Mouse (Mus musculus) thymus, adult 2 months (tissue): ENCODE data around the gene Colgalt1. TPM values are rescaled to one million over a fixed set of nuclear protein-coding genes. Genes with fewer than 3 reads are reported as not detected.
A peak's percentile ranks its signal among the peaks of the same experiment; 100 is the strongest.

Experiments used
- DNase-seq: peaks from one replicate; pipeline ENCODE4 v3.0.0; 2021
- H3K27ac ChIP-seq: fragments of 200-500 bp; 2 replicates; pipeline ENCODE4 v1.5.1; 2012; ENCODE audit warnings: low read length, control low read depth; ENCODE audit not compliant: control insufficient read depth, insufficient read depth
- H3K27me3 ChIP-seq: fragments of 200-500 bp; 2 replicates; pipeline ENCODE4 v1.6.1; 2012; ENCODE audit warnings: mild to moderate bottlenecking, low read length, moderate library complexity, mixed read lengths; ENCODE audit not compliant: control insufficient read depth, insufficient read depth
- H3K36me3 ChIP-seq: fragments of 200-500 bp; 2 replicates; pipeline ENCODE4 v1.6.1; 2012; ENCODE audit warnings: mild to moderate bottlenecking, low read length, moderate library complexity; ENCODE audit not compliant: control insufficient read depth, insufficient read depth
- H3K4me1 ChIP-seq: fragments of 200-500 bp; replicated peaks from 2 replicates; pipeline ENCODE4 v1.6.1; 2012; ENCODE audit warnings: low read length; ENCODE audit not compliant: control insufficient read depth, insufficient read depth
- H3K4me3 ChIP-seq: fragments of 200-500 bp; 2 replicates; pipeline ENCODE4 v1.5.1; 2012; ENCODE audit warnings: mild to moderate bottlenecking, low read length, control low read depth, moderate library complexity; ENCODE audit not compliant: control insufficient read depth, insufficient read depth
- CTCF ChIP-seq: fragments of 200-500 bp; IDR thresholded peaks from 2 replicates; pipeline ENCODE4 v1.5.1; 2012; ENCODE audit warnings: mild to moderate bottlenecking, control low read depth, low read length, moderate library complexity, borderline replicate concordance; ENCODE audit not compliant: control insufficient read depth, poor library complexity, insufficient read depth; ENCODE audit errors: extremely low read depth
- POLR2A ChIP-seq: fragments of 200-500 bp; IDR thresholded peaks from 2 replicates; pipeline ENCODE4 v1.6.1; 2012; ENCODE audit warnings: mild to moderate bottlenecking, low read length, control low read depth, moderate library complexity; ENCODE audit not compliant: control insufficient read depth, poor library complexity, insufficient read depth; ENCODE audit errors: extremely low read depth
- WGBS: fragments of 180-500 bp; shearing (Covaris S2); methylation state at CpG from one replicate; pipeline ENCODE4 v1.1.7; 2018; 5-methylcytosine and 5-hydroxymethylcytosine counted together
- polyA plus RNA-seq: library from polyadenylated mRNA; depleted of rRNA; stranded (reverse); fragments of >200 nt; gene quantifications from 2 replicates; pipeline ENCODE4 v1.2.3, GENCODE M21; 2012

Colgalt1 gene
- polyA plus RNA-seq, 1 experiment, result 134 TPM

- Histone ChIP-seq H3K4me1 (peaks cover 52% of the 10 kb centered on the region), H3K27me3 (no peaks in the 10 kb centered on the region), H3K27ac (peak overlapping the region; percentile 94), H3K4me3 (peak overlapping the region; percentile 76), H3K36me3 (no peaks in the 10 kb centered on the region)
- DNase-seq, result no peak
- TF ChIP-seq POLR2A (no peak), CTCF (no peak)
- 3% methylated on average over 5 of the region's 5 CpGs for WGBS
Measured at GRCm38 (mm10) chr8:71591017-71591416, 19.8 kb upstream of the Colgalt1 start.

DNA sequence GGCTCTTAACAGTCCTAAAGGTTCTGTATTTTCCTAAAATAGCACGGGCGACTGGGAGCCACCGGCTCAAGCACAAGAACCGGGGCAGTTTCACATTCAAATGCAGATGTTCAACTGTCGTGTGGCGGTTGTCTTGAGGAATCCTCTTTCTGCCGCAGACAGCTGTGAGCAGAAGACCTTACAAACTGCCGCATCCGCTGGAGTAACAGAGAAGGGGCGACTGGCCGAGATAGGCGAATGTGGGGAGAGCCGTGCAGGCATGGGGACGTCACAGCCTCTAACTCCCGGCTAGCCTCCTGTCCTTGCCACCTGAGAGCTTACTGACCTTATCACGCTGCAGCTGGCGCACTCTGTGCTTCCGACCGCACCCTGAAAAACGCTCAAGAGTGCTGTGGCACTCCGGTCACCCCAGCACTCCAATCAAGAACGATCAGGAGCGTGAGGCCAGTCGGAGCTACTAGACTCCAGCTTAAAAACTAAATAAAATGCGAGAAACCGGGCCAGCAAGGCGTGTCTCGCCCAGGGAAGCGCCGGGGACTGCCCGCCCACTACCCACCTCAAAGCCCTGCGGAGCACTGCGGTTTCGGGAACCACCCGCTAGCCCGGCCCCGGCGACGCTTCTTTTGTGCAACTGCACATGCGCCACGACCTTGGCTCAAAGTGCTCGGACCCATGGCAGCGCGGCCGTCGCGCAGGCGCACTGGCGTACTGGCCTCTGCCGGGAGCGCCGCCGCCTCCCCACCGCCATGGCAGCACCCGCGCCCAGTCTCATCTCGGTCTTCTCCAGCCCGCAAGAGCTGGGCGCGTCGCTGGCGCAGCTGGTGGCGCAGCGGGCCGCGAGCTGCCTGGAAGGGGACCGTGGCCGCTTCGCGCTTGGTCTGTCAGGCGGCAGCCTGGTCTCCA is 19.1 kb upstream of the Colgalt1 start, which contains the start of gene Pgls:
TSS of gene Pgls (plus strand) at position 706 of the 903 bp plus-strand sequence.
- no peaks in the 10 kb centered on the region for H3K27me3 ChIP-seq
- peaks cover 59% of the 10 kb centered on the region for H3K4me1 ChIP-seq
- peak; percentile 92 for TF ChIP-seq POLR2A
- no peak for TF ChIP-seq CTCF
- H3K36me3 ChIP-seq, result no peaks in the 10 kb centered on the region
- WGBS, result under 1% methylated on average over 71 of the region's 71 CpGs
- H3K4me3 ChIP-seq, result peak within 1 kb of the TSS; percentile 76
- DNase-seq, result peak; percentile 94
- H3K27ac ChIP-seq, result peak within 1 kb of the TSS; percentile 94

DNA sequence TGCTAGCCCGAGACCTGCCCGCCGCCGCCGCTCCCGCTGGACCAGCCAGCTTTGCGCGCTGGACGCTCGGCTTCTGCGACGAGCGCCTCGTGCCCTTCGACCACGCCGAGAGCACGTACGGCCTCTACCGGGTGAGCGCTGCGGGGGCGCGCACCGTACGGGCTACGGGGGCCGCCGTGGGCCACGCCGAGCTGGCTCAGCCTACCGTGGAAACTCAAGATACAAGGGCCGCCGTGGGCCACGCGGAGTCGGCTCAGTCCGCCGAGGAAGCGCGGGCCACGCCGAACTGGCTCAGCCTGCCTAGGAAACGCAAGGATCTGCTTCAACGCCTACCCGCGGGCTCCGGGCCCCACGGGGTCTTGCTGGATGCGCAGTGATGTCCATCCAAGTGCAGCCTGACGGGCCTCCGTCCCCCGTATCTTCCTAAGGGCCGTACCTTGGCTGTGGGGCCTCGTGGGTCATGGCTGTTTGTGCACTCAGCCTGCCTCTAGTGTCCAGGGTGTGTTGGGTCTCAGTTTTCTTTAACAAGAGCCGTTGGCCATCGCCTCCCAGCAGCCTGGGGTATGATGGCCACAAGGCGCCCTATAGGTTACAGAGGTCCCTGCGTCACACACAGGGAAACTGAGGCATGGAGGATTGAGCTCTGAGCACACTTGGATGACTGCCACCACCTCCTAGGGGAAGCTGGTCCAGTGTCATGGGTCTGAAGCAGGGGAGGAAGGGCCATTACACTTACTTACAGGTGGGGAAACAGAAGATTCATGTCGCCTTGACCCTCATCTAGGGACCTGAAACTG is 18.2 kb upstream of the Colgalt1 start:
- peak overlapping the region; percentile 94 for H3K27ac ChIP-seq
- peaks cover 67% of the 10 kb centered on the region for H3K4me1 ChIP-seq
- H3K4me3 ChIP-seq, result peak overlapping the region; percentile 76
- TF ChIP-seq CTCF, result no peak
- 0 out of 2 replicates have a peak, but pooled peaks have one; percentile 23 for TF ChIP-seq POLR2A
- no peaks in the 10 kb centered on the region for H3K36me3 ChIP-seq
- H3K27me3 ChIP-seq, result no peaks in the 10 kb centered on the region
- peak; percentile 82 for DNase-seq
- 3% methylated on average over 60 of the region's 60 CpGs for WGBS

GRCm38 (mm10) chr8:71593556-71594323 is 17.1 kb upstream of the Colgalt1 start:
- TF ChIP-seq CTCF, result no peak
- no peak for TF ChIP-seq POLR2A
- Histone ChIP-seq H3K27ac (no peak overlapping the region), H3K27me3 (no peaks in the 10 kb centered on the region), H3K36me3 (no peaks in the 10 kb centered on the region), H3K4me3 (no peak overlapping the region), H3K4me1 (peaks cover 61% of the 10 kb centered on the region)
- WGBS, result 95% methylated on average over 8 of the region's 8 CpGs
- no peak for DNase-seq

DNA sequence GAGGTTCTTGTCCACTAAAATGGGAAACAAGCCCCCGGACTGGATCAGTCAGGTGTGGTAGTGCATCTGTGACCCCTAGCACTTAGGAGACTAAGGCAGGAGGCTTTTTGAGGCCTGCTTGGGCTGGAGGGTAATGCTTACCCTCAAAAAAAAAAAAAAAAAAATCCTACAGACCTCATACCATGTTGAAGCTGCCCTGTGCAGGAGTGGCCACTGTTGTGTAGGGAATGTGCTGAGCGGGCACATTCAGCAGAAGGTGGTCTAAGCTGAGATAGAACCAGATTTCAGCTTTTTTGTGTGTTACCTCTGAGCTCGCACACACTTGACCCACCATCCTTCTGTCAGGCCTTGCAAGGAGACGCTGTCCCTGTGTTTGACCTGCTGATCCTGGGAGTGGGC is 16.5 kb upstream of the Colgalt1 start:
- TF ChIP-seq CTCF, result no peak
- TF ChIP-seq POLR2A, result no peak
- Histone ChIP-seq H3K36me3 (no peaks in the 10 kb centered on the region), H3K4me3 (no peak overlapping the region), H3K27ac (no peak overlapping the region), H3K27me3 (no peaks in the 10 kb centered on the region), H3K4me1 (peaks cover 56% of the 10 kb centered on the region)
- 100% methylated on average over 4 of the region's 4 CpGs for WGBS
- DNase-seq, result no peak
